Mouse (Mus musculus) liver, adult 2 months (tissue): ENCODE results near the gene Srp14.
A peak's percentile ranks its signal among the peaks of the same experiment; 100 is the strongest.

Experiments
- CTCF ChIP-seq: fragments of 200-500 bp; IDR thresholded peaks from 2 replicates; pipeline ENCODE4 v1.5.1; 2011; ENCODE audit warnings: low read depth, low read length, control low read depth
- POLR2A ChIP-seq: fragments of 200-500 bp; IDR thresholded peaks from 2 replicates; pipeline ENCODE4 v1.6.1; 2011; ENCODE audit warnings: low read length, control low read depth; ENCODE audit not compliant: insufficient read depth; ENCODE audit errors: extremely low read depth

GRCm38 (mm10) chr2:118431589-118431988 is 47.9 kb downstream of the Srp14 start:
- TF ChIP-seq CTCF = peak; percentile 55
- no peak for TF ChIP-seq POLR2A
